Mouse (Mus musculus) adrenal gland, postnatal 10 days (tissue): Measurements from ENCODE around the gene Rarres1. TPM values are rescaled to one million over a fixed set of nuclear protein-coding genes. Genes with fewer than 3 reads are reported as not detected.

Experiments used
- DNase-seq: peaks from one replicate; pipeline ENCODE4 v3.0.0; 2021; ENCODE audit warnings: mixed read lengths
- total RNA-seq, 2 experiments: library from RNA; stranded (reverse); gene quantifications; 2 replicates each; pipeline ENCODE4 v1.2.3; 2021

The Rarres1 gene
- total RNA-seq, 2 experiments from 2014 or later = 1.7 to 1.8 TPM

GRCm38 (mm10) chr3:67493132-67493531 lies 22.2 kb downstream of the Rarres1 start:
- DNase-seq = no peak

- no peak for DNase-seq
Measured at GRCm38 (mm10) chr3:67492086-67492869, 23.0 kb downstream of the Rarres1 start.

GRCm38 (mm10) chr3:67490156-67490555 lies 25.2 kb downstream of the Rarres1 start:
- DNase-seq = peak; percentile 14

- no peak for DNase-seq
Measured at GRCm38 (mm10) chr3:67485233-67485632, 30.1 kb downstream of the Rarres1 start.

GRCm38 (mm10) chr3:67482400-67482799 lies 32.9 kb downstream of the Rarres1 start:
- no peak for DNase-seq

GRCm38 (mm10) chr3:67479806-67480205 lies 35.5 kb downstream of the Rarres1 start:
- no peak for DNase-seq

GRCm38 (mm10) chr3:67473438-67473837 lies 41.9 kb downstream of the Rarres1 start:
- no peak for DNase-seq

GRCm38 (mm10) chr3:67471408-67472127 lies 43.8 kb downstream of the Rarres1 start:
- DNase-seq = no peak

GRCm38 (mm10) chr3:67467281-67467680 lies 48.0 kb downstream of the Rarres1 start:
- DNase-seq = peak; percentile 12

- DNase-seq = no peak
Measured at GRCm38 (mm10) chr3:67466576-67466975, 48.7 kb downstream of the Rarres1 start.

GRCm38 (mm10) chr3:67463450-67464372 lies 51.6 kb downstream of the Rarres1 start, which contains the start of gene Lxn:
Lxn (minus strand) TSS chr3:67463926.
- DNase-seq = peak; percentile 82

GRCm38 (mm10) chr3:67463001-67463400 lies 52.3 kb downstream of the Rarres1 start:
- DNase-seq = peak; percentile 6

- peak; percentile 8 for DNase-seq
Measured at GRCm38 (mm10) chr3:67462578-67462977, 52.7 kb downstream of the Rarres1 start.

- DNase-seq = no peak
Measured at GRCm38 (mm10) chr3:67462015-67462414, 53.3 kb downstream of the Rarres1 start.

GRCm38 (mm10) chr3:67459881-67460280 lies 55.4 kb downstream of the Rarres1 start:
- no peak for DNase-seq

GRCm38 (mm10) chr3:67450601-67451210 lies 64.6 kb downstream of the Rarres1 start:
- no peak for DNase-seq

GRCm38 (mm10) chr3:67449660-67450059 lies 65.7 kb downstream of the Rarres1 start:
- no peak for DNase-seq

- no peak for DNase-seq
Measured at GRCm38 (mm10) chr3:67447143-67447542, 68.2 kb downstream of the Rarres1 start.

- DNase-seq = no peak
Measured at GRCm38 (mm10) chr3:67434011-67434410, 81.3 kb downstream of the Rarres1 start.

- peak; percentile 93 for DNase-seq
Measured at GRCm38 (mm10) chr3:67429999-67430380, 85.3 kb downstream of the Rarres1 start, which contains the start of gene Gfm1. Gfm1 (plus strand) TSS chr3:67430096.

- no peak for DNase-seq
Measured at GRCm38 (mm10) chr3:67429338-67429998, 85.9 kb downstream of the Rarres1 start.
